Mouse (Mus musculus): ENCODE measurements around the gene Gsdma.
"Not testable (repeated sequence)": the region's sequence is repeated elsewhere in the genome, so short reads cannot be mapped to it uniquely, and the experiment has no call there.

The Gsdma gene

DNA sequence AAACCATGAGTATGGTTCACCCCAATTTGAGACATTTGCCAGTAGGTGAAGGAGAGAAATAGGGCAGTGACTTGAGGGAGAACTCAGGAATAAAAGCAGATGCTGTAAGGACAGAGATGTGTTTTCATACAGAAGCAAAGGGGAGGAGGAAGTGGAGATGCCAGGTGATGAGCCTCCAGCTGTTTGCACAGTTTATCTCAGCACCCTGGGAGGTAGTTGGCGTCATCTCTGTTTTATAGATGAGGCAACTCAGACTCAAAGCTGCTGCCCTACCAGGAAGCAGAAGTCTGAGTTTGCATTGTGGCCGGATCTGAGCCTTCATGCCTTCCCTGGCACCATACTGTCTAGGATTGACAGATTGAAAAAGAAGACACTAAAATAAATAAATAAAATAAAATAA, 4.8 kb downstream of the Gsdma start:
- DNase-seq (ENCODE audit: low read depth, low spot score), result no peak
- H3K27me3 ChIP-seq (ENCODE audit: control insufficient read depth, insufficient read depth, low read length, poor library complexity, severe bottlenecking), result no peaks in the 10 kb centered on the region; the same call in 1 of the 2 replicates
- no peaks in the 10 kb centered on the region for H3K36me3 ChIP-seq (ENCODE audit: control insufficient read depth, insufficient read depth, low read length, poor library complexity, severe bottlenecking)

DNA sequence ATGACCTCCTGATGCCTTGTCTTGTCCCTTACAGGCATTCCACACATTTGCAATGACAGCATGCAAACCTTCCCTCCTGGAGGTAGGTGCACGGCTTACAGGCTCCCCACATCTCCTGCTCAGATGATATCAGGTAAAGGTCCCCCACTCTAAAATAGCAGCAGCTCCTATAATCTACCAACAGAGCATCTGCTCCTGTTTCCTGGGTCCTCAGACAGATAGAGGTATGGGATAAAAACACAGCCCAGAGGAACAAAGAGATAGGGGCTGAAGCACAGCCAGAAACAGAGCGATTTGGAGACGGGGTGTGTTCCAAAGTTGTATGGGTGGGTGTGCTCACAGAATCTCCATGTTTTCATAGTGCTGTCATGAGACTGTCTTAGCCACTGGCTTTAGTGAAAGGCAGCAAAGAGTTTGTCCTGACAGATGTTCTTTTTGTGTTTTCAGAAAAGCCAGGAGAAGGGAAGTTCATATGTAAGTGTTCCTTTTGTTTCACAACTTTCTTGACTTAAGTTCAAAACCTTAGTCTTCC, 7.2 kb downstream of the Gsdma start:
- DNase-seq (ENCODE audit: low read depth, low spot score), result no peak
- no peaks in the 10 kb centered on the region for H3K27me3 ChIP-seq (ENCODE audit: control insufficient read depth, insufficient read depth, low read length, poor library complexity, severe bottlenecking)

DNA sequence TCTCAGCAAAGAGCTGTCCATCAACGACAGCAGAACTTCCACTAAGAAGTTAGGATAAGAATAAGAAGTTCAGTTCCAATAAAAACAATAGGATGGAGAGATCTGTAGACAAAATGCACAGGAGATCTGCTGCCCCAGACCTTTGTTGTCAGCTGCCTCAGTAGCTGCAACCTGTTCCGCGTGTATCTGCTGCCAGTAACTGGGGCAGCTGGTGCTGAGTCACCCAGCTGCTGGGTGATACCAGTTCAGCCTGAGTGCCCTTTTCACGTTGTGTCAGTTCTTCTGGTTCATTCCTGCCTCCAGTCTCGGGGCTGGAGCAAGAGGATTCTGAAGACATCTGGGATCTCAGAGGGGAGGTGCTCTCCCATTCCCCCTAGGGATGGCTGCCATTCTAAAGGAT, 7.7 kb downstream of the Gsdma start:
- Histone ChIP-seq H3K36me3 (ENCODE audit: control insufficient read depth, insufficient read depth, low read length, poor library complexity, severe bottlenecking) (no peaks in the 10 kb centered on the region), H3K27me3 (ENCODE audit: control insufficient read depth, insufficient read depth, low read length, poor library complexity, severe bottlenecking) (no peaks in the 10 kb centered on the region)
- no peak for DNase-seq (ENCODE audit: low read depth, low spot score)

More for the DNA sequence above, 7.2 kb downstream of the Gsdma start:
- H3K36me3 ChIP-seq (ENCODE audit: control insufficient read depth, insufficient read depth, low read length, poor library complexity, severe bottlenecking), result no peaks in the 10 kb centered on the region

DNA sequence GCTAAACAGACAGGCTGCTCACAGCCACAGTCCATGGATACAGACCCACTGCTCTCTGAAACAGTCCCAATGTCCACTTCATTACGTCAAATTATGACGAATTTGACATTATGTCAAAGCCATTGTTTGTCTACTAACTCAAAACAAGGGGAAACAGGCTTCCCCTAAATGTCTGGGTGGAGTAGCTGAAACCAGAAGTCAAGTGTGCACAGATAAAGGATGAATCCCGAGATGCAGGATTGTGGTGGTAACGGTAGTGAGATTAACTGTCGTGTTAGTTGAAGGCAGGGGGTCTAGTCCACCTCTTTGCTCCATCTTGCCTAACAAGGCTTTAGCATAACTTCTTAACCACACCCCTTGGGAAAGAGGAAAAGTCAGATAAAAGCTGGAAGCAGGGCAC, 8.3 kb downstream of the Gsdma start:
- Histone ChIP-seq H3K36me3 (ENCODE audit: control insufficient read depth, insufficient read depth, low read length, poor library complexity, severe bottlenecking) (no peaks in the 10 kb centered on the region), H3K27me3 (ENCODE audit: control insufficient read depth, insufficient read depth, low read length, poor library complexity, severe bottlenecking) (no peaks in the 10 kb centered on the region)
- no peak for DNase-seq (ENCODE audit: low read depth, low spot score)

DNA sequence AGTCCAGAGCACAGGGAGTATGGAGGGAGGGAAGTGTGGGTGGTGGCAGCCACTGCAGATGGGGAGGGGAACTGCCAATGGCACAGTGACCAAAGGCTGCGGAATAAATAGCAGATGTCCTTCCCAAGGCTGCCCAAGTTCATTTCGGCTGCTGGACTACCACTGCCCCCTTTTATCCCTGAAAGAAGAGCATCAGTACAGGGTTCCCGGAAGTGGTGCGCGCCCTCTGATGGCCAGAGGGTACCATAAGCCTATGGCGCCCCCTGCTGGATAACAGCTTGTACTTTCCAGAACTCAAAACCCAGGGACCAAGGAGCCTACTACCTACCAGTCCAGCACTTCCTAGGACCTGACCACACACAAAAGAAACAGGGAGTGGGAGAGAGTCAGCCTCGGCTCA, 9.0 kb downstream of the Gsdma start:
- peak; percentile 77 for DNase-seq (ENCODE audit: low read depth, low spot score)
- not testable (repeated sequence) for H3K36me3 ChIP-seq (ENCODE audit: control insufficient read depth, insufficient read depth, low read length, poor library complexity, severe bottlenecking); H3K27me3 ChIP-seq (ENCODE audit: control insufficient read depth, insufficient read depth, low read length, poor library complexity, severe bottlenecking)

DNA sequence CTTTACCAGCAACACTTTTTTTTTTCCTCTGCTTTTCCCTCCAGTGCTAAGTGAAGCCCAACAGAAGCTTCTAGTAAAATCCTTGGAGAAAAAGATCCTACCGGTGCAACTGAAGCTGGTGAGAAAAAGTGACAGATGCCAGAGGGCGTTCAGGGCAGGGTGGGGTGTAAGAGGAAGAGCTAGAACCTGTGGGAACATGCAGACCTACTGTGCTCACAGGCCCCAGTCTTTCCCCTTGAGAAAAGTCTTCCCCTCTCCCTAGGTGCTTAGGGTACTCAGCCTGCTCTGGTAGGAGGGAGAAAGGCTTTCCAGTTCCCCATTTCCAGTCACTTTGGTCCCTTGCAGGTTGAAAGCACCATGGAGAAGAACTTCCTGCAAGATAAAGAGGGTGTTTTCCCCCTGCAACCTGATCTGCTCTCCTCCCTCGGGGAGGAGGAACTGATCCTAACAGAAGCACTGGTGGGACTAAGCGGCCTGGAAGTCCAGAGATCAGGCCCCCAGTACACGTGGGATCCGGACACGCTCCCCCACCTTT, 11.7 kb downstream of the Gsdma start:
- DNase-seq (ENCODE audit: low read depth, low spot score), result no peak
- H3K27me3 ChIP-seq (ENCODE audit: control insufficient read depth, insufficient read depth, low read length, poor library complexity, severe bottlenecking), result no peaks in the 10 kb centered on the region
- no peaks in the 10 kb centered on the region for H3K36me3 ChIP-seq (ENCODE audit: control insufficient read depth, insufficient read depth, low read length, poor library complexity, severe bottlenecking)

DNA sequence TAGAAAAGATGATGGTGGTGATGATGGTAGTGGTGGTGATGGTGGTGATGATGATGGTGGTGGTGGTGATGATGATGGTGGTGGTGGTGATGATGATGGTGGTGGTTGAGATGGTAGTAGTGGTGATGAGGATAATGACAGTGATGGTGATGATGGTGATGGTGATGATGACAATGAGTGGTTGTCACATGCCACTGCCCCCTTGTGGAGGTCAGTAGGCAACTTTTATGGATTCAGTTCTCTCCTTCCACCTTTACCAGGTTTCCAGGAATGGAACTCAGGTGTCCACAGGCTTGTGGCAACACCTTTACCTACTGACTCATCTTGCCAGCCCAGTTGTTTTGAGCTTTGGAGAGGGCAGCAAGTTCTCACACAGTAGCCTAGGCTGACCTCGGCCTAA, 15.9 kb downstream of the Gsdma start:
- DNase-seq (ENCODE audit: low read depth, low spot score), result no peak
- Histone ChIP-seq H3K27me3 (ENCODE audit: control insufficient read depth, insufficient read depth, low read length, poor library complexity, severe bottlenecking) (no peaks in the 10 kb centered on the region), H3K36me3 (ENCODE audit: control insufficient read depth, insufficient read depth, low read length, poor library complexity, severe bottlenecking) (0 out of 2 replicates have a peak, but pooled peaks cover under 1% of the 10 kb centered on the region)

DNA sequence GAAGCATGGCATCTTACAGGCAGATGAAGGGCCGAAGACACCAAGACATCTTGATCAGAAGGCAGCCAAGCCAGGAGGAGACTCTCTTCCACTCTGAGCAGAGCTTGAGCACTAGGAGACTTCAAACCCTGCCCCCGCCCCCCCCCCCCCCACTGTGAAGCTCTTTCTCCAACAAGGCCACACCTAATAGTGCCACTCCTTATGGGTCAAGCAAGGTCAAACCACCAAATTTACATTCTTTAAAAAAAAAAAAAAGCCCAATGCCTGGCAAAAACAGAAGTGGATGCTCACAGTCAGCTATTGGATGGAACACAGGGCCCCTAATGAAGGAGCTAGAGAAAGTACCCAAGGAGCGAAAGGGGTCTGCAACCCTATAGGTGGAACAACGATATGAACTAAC, 16.4 kb downstream of the Gsdma start:
- H3K27me3 ChIP-seq (ENCODE audit: control insufficient read depth, insufficient read depth, low read length, poor library complexity, severe bottlenecking); H3K36me3 ChIP-seq (ENCODE audit: control insufficient read depth, insufficient read depth, low read length, poor library complexity, severe bottlenecking); DNase-seq (ENCODE audit: low read depth, low spot score): not testable (repeated sequence)

DNA sequence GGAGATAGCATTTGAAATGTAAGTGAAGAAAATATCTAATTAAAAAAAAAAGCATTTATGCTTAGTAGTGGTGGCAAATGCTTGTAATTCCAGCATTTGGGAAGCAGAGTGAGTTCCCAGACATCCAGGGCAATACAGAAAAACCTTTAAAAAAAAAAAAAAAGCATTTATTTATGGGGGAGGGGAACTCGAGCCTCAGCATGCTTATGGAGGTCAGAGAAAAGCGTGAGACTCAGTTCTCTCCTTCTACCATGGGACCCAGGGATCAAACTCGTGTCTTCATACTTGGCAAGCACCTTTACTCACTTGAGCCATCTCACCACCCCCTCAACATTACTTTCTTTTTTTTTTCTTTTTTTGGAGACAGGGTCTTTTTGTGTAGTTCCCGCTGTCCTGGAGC, 17.0 kb downstream of the Gsdma start:
- Histone ChIP-seq H3K27me3 (ENCODE audit: control insufficient read depth, insufficient read depth, low read length, poor library complexity, severe bottlenecking) (no peaks in the 10 kb centered on the region), H3K36me3 (ENCODE audit: control insufficient read depth, insufficient read depth, low read length, poor library complexity, severe bottlenecking) (0 out of 2 replicates have a peak, but pooled peaks cover 3% of the 10 kb centered on the region)
- no peak for DNase-seq (ENCODE audit: low read depth, low spot score)

DNA sequence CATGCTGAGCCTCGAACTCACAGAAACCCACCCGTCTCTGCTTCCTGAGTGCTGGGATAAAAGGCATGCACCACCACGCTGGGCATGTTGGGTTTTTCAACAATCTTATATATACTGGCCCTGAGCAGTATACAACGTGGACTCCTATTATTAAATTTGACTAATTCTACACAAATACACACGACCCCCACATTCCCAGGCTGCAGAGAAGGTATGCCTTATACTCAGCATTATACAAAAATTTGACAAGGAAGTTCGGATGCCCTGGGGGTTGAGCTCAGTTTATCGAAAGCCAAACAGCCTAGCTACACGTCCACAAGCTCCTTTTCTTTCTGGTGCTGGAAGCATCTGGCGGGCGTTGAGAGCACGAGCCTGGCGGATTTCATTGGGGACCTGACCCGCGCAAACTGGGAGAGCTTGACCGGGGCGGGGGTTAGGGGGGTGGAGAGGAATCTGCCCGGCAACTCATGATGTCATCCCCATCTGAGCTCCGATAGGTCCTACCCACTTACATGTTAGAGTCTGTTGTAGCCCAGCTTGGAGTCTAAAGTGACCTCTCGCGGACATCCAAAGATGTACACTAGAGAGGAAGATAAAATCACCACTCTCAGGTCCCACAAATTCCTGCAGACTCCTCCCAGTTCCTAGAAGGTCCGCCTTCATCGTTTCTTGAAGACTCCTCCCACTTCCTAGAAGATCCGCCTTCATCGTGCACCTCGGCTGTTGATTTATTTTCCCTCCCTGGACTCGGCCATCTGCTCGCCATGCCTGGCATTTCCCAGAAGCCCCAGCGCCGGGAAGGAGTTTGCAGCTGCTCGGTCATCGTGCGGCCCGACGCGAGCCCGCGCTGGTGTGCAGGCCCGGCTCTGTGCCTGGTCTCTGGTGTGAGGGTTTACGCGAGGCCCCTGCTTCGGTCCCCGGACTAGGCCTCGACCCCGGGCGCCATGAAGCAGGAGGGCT, 17.9 kb downstream of the Gsdma start, which contains the start of gene Psmd3:
Gene Psmd3 (plus strand): TSS at position 769 of the 960 bp plus-strand sequence.
- Histone ChIP-seq H3K36me3 (ENCODE audit: control insufficient read depth, insufficient read depth, low read length, poor library complexity, severe bottlenecking) (peaks cover 3% of the 10 kb centered on the region; the same call in 1 of the 2 replicates), H3K27me3 (ENCODE audit: control insufficient read depth, insufficient read depth, low read length, poor library complexity, severe bottlenecking) (no peaks in the 10 kb centered on the region)
- peak; percentile 97 for DNase-seq (ENCODE audit: low read depth, low spot score)

DNA sequence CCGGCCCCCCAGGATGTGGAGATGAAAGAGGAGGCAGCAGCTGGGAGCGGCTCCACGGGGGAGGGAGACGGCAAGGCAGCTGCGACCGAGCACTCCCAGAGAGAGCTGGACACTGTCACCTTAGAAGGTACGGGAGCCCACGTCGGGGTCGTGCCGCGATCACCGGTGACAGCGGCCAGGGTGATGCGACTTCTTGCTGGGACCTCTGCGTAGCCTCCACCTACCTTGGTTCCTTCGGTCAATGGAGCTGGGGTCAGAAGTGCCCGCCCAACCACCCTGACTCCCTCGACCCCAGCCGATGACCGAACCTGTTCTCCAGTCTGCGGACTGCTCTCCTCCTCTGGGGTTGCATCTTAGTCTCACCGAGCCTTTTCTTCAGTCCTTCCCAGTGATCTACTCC, 18.7 kb downstream of the Gsdma start:
- DNase-seq (ENCODE audit: low read depth, low spot score), result no peak
- Histone ChIP-seq H3K27me3 (ENCODE audit: control insufficient read depth, insufficient read depth, low read length, poor library complexity, severe bottlenecking) (no peaks in the 10 kb centered on the region), H3K36me3 (ENCODE audit: control insufficient read depth, insufficient read depth, low read length, poor library complexity, severe bottlenecking) (peaks cover 6% of the 10 kb centered on the region; the same call in 1 of the 2 replicates)

DNA sequence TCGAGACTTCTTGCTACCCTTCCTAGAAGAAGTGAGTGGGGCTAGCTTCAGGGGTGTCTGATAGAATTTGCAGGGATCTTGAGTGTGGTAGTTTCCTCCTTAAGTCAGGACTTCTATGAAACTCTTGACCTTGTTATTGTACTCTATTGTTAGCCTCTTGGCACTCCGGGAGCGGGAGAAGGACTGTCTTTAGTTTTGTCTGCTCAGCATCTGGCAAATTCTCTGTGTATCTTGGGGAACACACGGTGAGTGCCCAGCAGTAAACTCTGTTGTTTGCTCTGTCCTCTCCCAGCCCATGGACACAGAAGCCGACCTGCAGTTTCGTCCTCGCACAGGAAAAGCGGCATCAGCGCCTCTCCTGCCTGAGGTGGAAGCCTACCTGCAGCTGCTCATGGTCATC, 21.5 kb downstream of the Gsdma start:
- H3K27me3 ChIP-seq (ENCODE audit: control insufficient read depth, insufficient read depth, low read length, poor library complexity, severe bottlenecking), result no peaks in the 10 kb centered on the region
- no peak for DNase-seq (ENCODE audit: low read depth, low spot score)

DNA sequence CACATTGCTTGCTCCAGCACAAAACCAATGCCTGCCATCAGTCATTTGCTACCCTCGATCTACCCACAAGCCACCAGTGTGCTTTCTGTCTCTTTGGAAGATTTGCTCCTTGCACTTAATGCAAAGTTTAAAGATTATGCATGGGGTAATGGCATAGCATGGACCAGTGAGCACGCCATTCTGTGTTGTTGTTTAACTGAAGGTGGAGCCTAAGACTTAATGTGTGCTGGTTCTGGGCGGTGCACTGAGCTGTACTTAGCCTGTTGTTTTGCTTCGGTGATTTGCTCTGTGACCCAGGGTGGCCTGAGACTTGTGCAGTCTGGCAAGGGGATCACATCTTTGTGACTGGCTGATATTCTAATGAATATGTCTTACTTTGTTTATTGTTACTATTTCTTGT, 22.8 kb downstream of the Gsdma start:
- no peak for DNase-seq (ENCODE audit: low read depth, low spot score)
- H3K27me3 ChIP-seq (ENCODE audit: control insufficient read depth, insufficient read depth, low read length, poor library complexity, severe bottlenecking), result no peaks in the 10 kb centered on the region

More for the DNA sequence above, 21.5 kb downstream of the Gsdma start:
- peaks cover 10% of the 10 kb centered on the region; the same call in 1 of the 2 replicates for H3K36me3 ChIP-seq (ENCODE audit: control insufficient read depth, insufficient read depth, low read length, poor library complexity, severe bottlenecking)

DNA sequence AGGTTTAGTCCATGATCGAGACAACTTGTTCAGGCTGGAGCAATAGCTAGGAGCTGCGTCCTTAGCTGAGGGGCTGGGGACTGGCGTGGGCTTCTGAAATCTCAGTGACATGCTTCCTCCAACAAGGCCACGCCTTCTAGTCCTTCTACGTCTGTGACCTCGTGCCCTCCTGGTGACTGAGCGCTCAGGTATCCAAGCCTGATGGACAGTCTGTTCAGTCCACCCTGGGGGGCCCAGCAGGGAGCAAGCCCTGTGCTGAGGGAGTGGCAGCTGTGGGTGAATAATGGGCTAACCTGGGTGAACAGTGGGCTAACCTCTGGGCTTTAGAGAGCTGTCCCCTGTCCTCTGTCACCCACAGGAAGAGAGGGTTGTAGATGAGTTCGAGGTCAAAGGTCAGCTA, 23.9 kb downstream of the Gsdma start:
- peaks cover 22% of the 10 kb centered on the region for H3K36me3 ChIP-seq (ENCODE audit: control insufficient read depth, insufficient read depth, low read length, poor library complexity, severe bottlenecking)
- DNase-seq (ENCODE audit: low read depth, low spot score), result no peak
- no peaks in the 10 kb centered on the region for H3K27me3 ChIP-seq (ENCODE audit: control insufficient read depth, insufficient read depth, low read length, poor library complexity, severe bottlenecking)

More for the DNA sequence above, 22.8 kb downstream of the Gsdma start:
- peaks cover 19% of the 10 kb centered on the region for H3K36me3 ChIP-seq (ENCODE audit: control insufficient read depth, insufficient read depth, low read length, poor library complexity, severe bottlenecking)

DNA sequence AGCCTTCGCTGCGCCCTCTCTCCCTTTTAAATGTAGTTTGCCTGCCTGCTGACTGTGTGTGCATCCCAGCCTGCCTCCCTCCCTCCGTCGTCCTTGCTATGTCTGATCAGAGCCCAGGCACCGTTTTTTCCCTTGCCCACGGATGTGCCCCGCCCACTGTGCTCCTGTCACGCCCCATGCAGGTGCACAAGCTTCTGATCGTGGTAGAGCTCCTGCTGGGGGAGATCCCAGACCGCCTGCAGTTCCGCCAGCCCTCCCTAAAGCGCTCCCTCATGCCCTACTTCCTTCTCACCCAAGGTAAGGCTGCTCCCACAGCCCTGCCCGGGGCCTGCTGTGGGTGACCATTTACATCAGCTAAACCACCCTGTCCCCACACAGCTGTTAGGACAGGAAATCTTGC, 29.1 kb downstream of the Gsdma start:
- H3K27me3 ChIP-seq (ENCODE audit: control insufficient read depth, insufficient read depth, low read length, poor library complexity, severe bottlenecking), result no peaks in the 10 kb centered on the region
- DNase-seq (ENCODE audit: low read depth, low spot score), result no peak

More for the DNA sequence above, 29.1 kb downstream of the Gsdma start:
- H3K36me3 ChIP-seq (ENCODE audit: control insufficient read depth, insufficient read depth, low read length, poor library complexity, severe bottlenecking), result peaks cover 23% of the 10 kb centered on the region
